Mouse (Mus musculus) layer of hippocampus, adult 9-11 months (tissue): ENCODE results near the gene Hspb7.

Source experiments
- DNase-seq: peaks from one replicate; pipeline ENCODE4 v3.0.0; 2022

Gene Hspb7

GRCm38 (mm10) chr4:141420886-141421285, 307 bp downstream of the Hspb7 start:
- no peak for DNase-seq

- no peak for DNase-seq
Measured at GRCm38 (mm10) chr4:141421423-141421822, 844 bp downstream of the Hspb7 start.

GRCm38 (mm10) chr4:141422841-141423240, 2.3 kb downstream of the Hspb7 start:
- no peak for DNase-seq

- DNase-seq = no peak
Measured at GRCm38 (mm10) chr4:141423288-141423687, 2.7 kb downstream of the Hspb7 start.

GRCm38 (mm10) chr4:141423691-141424431, 3.3 kb downstream of the Hspb7 start:
- DNase-seq = no peak

- DNase-seq = peak; percentile 83
Measured at GRCm38 (mm10) chr4:141425484-141426479, 5.2 kb downstream of the Hspb7 start.

- DNase-seq = no peak
Measured at GRCm38 (mm10) chr4:141426796-141427745, 6.5 kb downstream of the Hspb7 start.

GRCm38 (mm10) chr4:141427921-141428320, 7.3 kb downstream of the Hspb7 start:
- DNase-seq = no peak

GRCm38 (mm10) chr4:141429381-141429780, 8.8 kb downstream of the Hspb7 start:
- no peak for DNase-seq

- DNase-seq = no peak
Measured at GRCm38 (mm10) chr4:141429847-141430246, 9.3 kb downstream of the Hspb7 start.

GRCm38 (mm10) chr4:141430997-141431396, 10.4 kb downstream of the Hspb7 start:
- DNase-seq = no peak

- no peak for DNase-seq
Measured at GRCm38 (mm10) chr4:141432666-141433065, 12.1 kb downstream of the Hspb7 start.

- DNase-seq = no peak
Measured at GRCm38 (mm10) chr4:141433191-141433590, 12.6 kb downstream of the Hspb7 start.

GRCm38 (mm10) chr4:141435974-141436373, 15.4 kb downstream of the Hspb7 start, which contains the start of gene Srarp:
TSS of gene Srarp (minus strand) at chr4:141436105.
- DNase-seq = no peak

GRCm38 (mm10) chr4:141439083-141439803, 18.7 kb downstream of the Hspb7 start:
- DNase-seq = no peak

- no peak for DNase-seq
Measured at GRCm38 (mm10) chr4:141440877-141441276, 20.3 kb downstream of the Hspb7 start.

- no peak for DNase-seq
Measured at GRCm38 (mm10) chr4:141443641-141444429, 23.3 kb downstream of the Hspb7 start.

- peak; percentile 88 for DNase-seq
Measured at GRCm38 (mm10) chr4:141444451-141445327, 24.1 kb downstream of the Hspb7 start, which contains the start of gene Zbtb17. TSS of gene Zbtb17 (plus strand) at chr4:141444654.

- no peak for DNase-seq
Measured at GRCm38 (mm10) chr4:141445328-141445720, 24.7 kb downstream of the Hspb7 start.

GRCm38 (mm10) chr4:141446211-141446610, 25.6 kb downstream of the Hspb7 start:
- DNase-seq = no peak
